Mouse (Mus musculus): Measurements from ENCODE around the gene Gnaz. TPM values are rescaled to one million over a fixed set of nuclear protein-coding genes. Genes with fewer than 3 reads are reported as not detected.

Gene Gnaz
- 10.8 and 14.1 TPM in 2 replicates for polyA plus RNA-seq (2012; rRNA removed)

- DNase-seq (ENCODE audit: low spot score): peak; percentile 95
Measured at GRCm38 (mm10) chr10:74966850-74967451, at the start of gene Gnaz. TSS of gene Gnaz (plus strand) at chr10:74967177.

- no peak for DNase-seq (ENCODE audit: low spot score)
Measured at GRCm38 (mm10) chr10:74919277-74919676, 47.7 kb upstream of the Gnaz start.

DNA sequence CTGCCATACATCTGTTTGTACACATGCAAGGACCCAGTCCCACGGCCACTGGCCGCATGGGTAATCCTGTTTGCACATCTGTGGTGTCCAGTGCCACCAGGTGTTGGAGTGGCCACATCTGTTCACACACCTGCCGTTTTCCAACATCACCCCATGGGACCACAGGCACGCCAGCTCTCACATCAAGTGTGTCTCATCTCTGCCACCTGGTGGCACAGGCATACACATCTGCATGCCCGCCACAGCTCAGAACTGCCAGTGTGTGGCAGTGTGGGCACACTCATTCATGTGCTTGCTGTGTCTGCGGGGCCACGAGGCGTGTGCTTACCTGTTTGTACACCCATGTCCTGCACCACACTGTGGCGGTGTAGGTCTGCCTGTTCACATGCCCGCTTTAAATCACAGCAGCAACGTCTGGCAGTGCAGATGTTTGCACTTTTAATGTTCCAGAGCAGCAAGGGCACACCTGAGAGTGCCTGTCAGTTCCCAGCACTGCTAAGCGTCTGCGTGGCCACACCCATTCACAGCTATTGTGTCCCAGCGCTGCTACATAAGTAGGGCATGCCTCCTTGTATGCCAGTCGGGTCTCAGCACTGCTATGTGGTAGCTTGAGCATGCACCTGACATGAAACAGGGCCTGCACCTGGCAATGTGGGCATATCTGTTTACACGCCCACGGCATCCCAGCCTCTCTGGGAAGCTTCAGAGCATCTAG is 46.0 kb upstream of the Gnaz start:
- no peak for DNase-seq (ENCODE audit: low spot score)

- no peak for DNase-seq (ENCODE audit: low spot score)
Measured at GRCm38 (mm10) chr10:74921614-74922013, 45.4 kb upstream of the Gnaz start.

- no peak for DNase-seq (ENCODE audit: low spot score)
Measured at GRCm38 (mm10) chr10:74922763-74923162, 44.2 kb upstream of the Gnaz start.

DNA sequence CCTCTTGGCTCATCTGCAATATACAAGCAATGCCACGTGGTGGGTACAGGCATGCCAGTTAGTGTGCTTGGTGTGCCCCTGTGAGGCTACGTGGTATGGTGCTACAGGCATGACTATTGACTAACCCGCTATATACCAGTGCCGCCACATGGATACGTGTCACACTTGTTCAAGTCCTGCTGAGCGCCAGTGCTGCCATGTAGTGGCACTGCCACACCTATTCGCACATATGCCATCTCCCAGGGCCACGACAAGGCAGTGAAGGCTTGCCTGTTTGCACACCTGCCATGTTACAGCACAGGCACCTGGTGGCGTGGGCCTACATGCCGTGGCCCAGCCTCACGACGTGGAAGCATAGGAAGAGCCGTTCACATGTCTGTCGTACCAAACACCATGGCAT is 42.7 kb upstream of the Gnaz start:
- DNase-seq (ENCODE audit: low spot score): no peak

DNA sequence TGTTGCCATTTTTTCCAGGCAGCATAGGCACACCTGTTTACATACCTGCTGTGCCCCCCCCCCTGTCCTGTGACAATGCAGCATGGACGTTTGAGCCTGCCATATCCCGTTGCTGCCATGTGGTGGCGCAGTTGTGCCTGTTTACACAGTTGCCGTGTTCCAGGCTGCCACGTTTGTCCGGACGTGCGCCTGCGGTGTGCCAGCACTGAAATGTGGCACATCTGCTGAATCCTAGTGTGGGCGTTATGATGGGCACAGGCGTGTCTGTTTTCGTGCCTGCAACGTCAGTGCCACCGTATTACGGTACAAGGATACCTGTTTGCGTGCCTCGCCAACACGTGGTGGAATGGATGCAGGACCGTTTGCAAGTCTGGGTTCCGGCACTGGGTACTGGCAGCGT is 41.7 kb upstream of the Gnaz start:
- no peak for DNase-seq (ENCODE audit: low spot score)

DNA sequence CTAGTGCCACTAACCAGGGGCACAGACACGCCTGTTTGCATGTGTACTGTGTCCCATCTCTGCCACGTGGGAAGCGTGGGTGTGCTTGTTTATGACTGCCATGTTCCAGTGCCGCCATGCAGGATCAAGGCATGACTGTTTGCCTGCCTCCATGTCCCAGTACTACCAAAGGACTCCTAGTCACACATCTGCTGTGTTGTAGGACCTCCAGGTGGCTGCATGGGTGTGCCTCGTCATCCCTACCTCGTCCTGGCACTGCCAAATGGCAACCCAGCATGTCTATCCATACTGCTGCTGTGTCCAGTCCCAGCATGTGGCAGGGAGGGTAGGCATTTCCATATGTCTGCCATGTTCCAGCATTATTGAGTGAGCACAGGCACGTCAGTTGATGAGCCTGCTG is 38.7 kb upstream of the Gnaz start:
- DNase-seq (ENCODE audit: low spot score): no peak

DNA sequence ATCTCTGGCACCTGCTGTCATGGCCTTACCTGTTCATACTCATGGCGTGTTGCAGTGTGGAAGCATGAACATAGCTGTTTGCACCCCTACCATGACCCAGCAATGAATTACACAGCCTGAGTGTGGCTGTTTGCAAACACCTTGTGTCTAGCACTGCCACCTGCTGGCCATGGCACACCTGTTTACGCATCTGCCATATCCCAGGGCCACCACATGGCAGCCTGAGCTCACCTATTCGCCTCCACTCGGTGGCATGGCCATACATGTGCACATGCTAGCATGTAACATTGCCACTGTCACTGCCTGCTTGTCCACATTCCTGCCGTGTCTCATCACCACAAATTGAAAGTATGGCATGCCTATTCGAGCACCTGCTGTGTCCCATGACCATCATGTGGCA is 37.4 kb upstream of the Gnaz start:
- no peak for DNase-seq (ENCODE audit: low spot score)

- no peak for DNase-seq (ENCODE audit: low spot score)
Measured at GRCm38 (mm10) chr10:74930541-74930940, 36.4 kb upstream of the Gnaz start.

DNA sequence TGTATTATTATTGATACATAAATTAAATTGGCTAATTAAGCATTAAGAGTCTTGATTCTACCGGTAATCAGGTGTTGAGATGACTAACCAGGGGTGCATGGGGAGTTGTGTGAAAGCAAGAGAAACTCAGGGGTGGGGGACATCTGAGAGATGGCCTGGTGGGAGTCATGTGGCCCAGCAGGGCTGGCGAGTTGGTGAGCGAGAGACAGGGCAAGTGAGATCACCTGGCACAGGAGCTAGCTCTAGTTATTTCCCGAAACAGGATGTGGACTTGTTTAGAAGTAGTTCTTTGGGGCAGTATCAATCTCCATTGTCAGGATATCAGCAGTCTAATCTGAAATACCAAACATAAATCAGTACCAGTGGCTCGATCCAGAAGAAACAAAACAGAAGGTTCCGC is 35.3 kb upstream of the Gnaz start:
- DNase-seq (ENCODE audit: low spot score): no peak

DNA sequence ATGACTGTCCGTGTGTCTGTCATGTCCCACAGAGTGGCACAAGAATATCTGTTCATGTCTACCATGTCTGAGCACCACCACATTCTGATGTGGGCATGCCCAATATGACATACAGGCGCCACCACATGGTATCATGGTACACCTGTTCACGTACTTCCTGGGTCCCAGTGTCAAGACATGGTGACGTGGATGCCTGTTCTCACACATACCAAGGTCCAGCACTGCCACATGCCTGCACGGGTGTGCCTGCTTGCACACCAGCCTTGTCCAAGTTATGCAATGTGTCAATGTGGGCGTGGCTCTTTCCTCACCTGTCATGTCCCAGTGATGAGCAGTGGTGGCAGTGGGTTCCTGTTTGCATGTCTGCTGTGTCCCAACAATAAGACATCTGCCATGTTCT is 34.5 kb upstream of the Gnaz start:
- no peak for DNase-seq (ENCODE audit: low spot score)

DNA sequence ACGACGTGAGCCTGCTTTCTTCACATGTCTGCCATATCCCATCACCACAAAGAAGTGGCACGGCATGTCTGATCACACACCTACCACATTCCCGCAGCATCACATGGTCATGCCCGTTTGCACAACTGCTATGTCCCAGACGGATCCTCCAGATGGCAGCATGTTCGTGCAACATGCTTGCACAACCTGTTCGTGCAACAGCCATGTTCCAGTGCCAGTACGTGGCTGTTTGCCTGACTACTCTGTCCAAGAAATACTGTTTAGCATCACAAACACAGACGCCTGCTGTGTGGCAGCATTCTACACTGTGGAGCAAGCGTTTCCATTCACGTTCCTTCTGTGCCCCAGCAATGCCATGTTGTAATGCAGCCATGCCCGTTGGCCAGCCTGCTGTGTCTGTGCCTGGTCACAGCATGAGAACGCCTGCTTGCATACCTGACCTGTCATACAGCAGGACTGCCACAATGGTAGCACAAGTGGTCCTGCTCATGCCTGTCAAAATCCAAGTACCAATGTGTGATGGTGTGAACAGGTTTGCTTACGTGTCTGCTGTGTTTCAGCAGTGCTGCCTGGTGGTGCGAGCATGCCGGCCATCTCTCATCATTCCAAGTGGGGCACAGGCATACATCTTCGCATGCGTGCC is 33.3 kb upstream of the Gnaz start:
- no peak for DNase-seq (ENCODE audit: low spot score)

DNA sequence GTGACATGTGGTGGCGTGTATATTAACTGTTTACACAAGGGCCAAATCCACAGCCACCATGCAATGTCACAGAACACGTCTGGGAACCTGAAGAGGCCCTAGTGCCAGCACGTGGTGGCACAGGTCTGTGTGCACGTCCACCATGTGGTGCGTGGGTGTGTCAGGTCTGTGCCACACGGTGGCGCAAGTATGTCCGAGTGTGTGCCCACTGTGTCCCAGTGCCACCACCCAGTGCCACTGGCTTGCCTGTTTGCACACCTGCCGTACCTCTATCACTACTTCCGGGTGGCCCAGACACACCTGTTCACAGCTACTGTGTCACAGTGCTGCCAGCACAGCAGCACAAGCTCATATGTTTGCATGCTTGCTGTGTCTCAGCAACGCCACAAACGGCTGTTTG is 32.5 kb upstream of the Gnaz start:
- DNase-seq (ENCODE audit: low spot score): no peak

- DNase-seq (ENCODE audit: low spot score): no peak
Measured at GRCm38 (mm10) chr10:74935016-74935415, 32.0 kb upstream of the Gnaz start.

GRCm38 (mm10) chr10:74937003-74937790 is 29.8 kb upstream of the Gnaz start:
- DNase-seq (ENCODE audit: low spot score): no peak

GRCm38 (mm10) chr10:74938410-74938809 is 28.6 kb upstream of the Gnaz start:
- DNase-seq (ENCODE audit: low spot score): no peak

DNA sequence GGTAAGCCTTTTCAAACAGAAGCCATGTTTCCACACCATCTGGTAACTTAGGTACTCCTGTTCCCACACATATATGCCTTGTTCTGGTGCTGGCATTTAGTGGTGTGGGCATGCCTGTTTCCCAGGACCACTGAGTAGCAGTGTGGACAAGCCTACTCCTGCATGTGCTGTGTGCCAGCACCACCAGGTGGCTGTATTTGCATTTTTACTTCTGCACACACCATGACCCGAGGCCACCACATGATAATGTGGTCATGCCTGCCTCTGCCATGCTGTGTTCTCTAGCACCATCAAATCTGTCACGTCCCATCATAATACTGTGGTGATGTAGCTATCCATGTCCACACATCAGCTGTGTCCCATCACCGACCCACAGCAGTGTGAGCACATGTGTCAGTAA is 27.7 kb upstream of the Gnaz start:
- DNase-seq (ENCODE audit: low spot score): no peak

- no peak for DNase-seq (ENCODE audit: low spot score)
Measured at GRCm38 (mm10) chr10:74940795-74941194, 26.2 kb upstream of the Gnaz start.

DNA sequence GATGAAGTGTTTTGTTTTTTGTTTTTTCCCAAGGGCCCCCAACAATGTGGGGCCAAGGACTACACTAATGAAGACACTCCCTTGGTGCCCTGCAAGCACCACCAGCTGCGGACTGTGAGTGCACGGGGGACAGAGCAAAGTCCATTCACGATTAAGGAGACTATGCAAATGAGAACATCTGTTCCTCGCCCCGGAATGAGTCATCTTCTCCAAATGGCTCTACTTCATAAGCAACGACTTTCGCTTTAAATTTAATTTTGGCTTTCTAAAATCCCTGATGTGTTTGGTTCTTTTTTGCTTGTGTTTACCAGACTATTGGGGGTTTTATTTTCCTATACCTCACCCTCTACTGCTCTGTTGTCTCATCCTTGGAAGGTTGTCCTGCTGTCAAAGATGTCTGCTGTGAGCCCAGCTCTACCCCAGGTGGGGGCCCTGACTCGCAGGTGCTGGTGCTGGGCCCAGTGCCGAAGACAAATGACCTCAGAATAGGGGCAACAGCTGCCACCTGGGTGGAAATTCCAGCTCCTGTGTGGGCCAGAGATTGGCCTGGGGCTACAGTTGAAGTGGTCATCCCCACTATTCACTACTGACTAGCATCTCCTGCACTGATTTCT is 14.0 kb upstream of the Gnaz start:
- no peak for DNase-seq (ENCODE audit: low spot score)

DNA sequence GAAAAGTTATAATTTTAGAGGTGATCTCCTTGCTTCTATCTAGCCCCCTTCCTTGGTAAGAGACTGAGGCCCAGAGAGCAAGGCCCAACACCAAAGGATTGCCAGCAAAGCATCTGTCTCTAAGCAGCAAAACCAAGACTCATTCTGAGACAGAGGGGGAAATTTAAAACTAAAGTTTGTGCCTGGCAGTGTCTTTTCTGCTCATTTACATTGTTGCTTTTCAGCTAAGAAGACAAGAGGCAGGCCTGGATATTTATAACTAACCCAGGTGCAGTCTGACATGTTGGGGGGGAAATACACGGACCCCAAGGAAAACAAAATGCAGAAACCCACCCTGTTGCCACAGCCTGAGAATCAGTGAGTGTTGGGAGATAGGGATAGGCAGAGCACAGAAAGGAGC is 2.6 kb upstream of the Gnaz start:
- DNase-seq (ENCODE audit: low spot score): no peak

DNA sequence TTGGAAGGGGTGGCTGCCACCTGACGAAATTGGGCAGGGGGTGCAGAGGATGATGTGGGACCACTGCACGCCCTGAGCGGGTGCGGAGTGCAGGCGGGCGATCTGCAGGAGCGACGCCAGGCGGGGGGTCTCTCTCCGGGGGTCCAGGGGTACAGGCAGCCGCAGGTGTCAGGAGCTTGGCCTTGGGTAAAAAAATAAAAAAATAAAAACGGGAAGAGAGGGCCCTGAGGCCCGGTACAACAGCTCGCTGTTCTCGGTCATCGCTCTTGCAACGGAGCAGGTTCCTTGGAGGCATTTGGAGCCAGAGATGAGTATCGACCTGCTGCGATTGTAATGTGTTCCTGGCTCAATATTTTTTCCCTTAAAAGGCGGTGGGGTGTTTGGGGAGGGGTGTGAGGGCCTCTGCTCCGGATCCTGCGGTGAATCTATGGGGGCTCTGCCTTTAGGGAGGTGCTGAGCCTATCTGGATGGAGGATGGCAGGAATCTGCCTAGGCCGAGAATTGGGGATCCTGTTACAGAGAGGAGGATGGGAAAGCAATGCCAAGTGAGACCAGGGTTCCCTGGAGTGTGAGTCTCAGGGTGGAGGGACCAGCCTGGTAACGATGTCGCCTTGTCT is 782 bp downstream of the Gnaz start:
- no peak for DNase-seq (ENCODE audit: low spot score)

Data from urinary bladder, adult 2 months (tissue).